29 mouse cellular contexts compared by ENCODE assay signal in genomic region chr3:52120858-52121257, GRCm38 (mm10). TPM values are rescaled to one million over a fixed set of nuclear protein-coding genes. Genes with fewer than 3 reads are reported as not detected.
DNase-seq lines count a peak whose midpoint lies in the region; ATAC-seq lines count a peak whose summit lies in the region.
"Had no signal": no experiment of that assay in that cellular context is flagged by ENCODE, and none has a peak within 500 bp of the region (broad histone marks: within the 10 kb centered on the region; RNA-seq: fewer than 3 reads in every experiment).

No protein-coding gene starts in this region.

- H3K4me1 ChIP-seq in forebrain, embryonic 14.5 days (ENCODE audit: control insufficient read depth, insufficient read depth, low read length), result no peaks in the 10 kb centered on the region
- no peaks in the 10 kb centered on the region for H3K4me1 ChIP-seq in forebrain, embryonic 15.5 days
- no peaks in the 10 kb centered on the region for H3K4me1 ChIP-seq in lung, embryonic 16.5 days (replicated peaks; ENCODE audit: control insufficient read depth, insufficient read depth, low read length)
- H3K4me1 ChIP-seq: heart, embryonic 15.5 days had no signal

- no peaks in the 10 kb centered on the region for H3K27me3 ChIP-seq in forebrain, embryonic 14.5 days (replicated peaks; ENCODE audit: control insufficient read depth, insufficient read depth, low read length)
- no peaks in the 10 kb centered on the region for H3K27me3 ChIP-seq in forebrain, embryonic 15.5 days
- H3K27me3 ChIP-seq in lung, embryonic 16.5 days (ENCODE audit: control insufficient read depth, insufficient read depth, low read depth, low read length), result no peaks in the 10 kb centered on the region
- H3K27me3 ChIP-seq: CH12.LX; embryonic facial prominence, embryonic 15.5 days; heart, embryonic 15.5 days had no signal

- H3K4me2 ChIP-seq in forebrain, embryonic 14.5 days (ENCODE audit: low read length), result no peak overlapping the region
- no peak overlapping the region for H3K4me2 ChIP-seq in forebrain, embryonic 15.5 days (replicated peaks)
- no peak overlapping the region for H3K4me2 ChIP-seq in lung, embryonic 16.5 days (ENCODE audit: low read depth, low read length)
- H3K4me2 ChIP-seq: embryonic facial prominence, embryonic 15.5 days; heart, embryonic 11.5 days; heart, embryonic 15.5 days; hindbrain, embryonic 14.5 days had no signal

- no peaks in the 10 kb centered on the region for H3K9me3 ChIP-seq in forebrain, embryonic 14.5 days (replicated peaks; ENCODE audit: control insufficient read depth, low read length)
- no peaks in the 10 kb centered on the region for H3K9me3 ChIP-seq in forebrain, embryonic 15.5 days
- H3K9me3 ChIP-seq in lung, embryonic 16.5 days (ENCODE audit: control insufficient read depth, low read length), result no peaks in the 10 kb centered on the region
- H3K9me3 ChIP-seq: embryonic facial prominence, embryonic 15.5 days; heart, embryonic 15.5 days had no signal

- H3K36me3 ChIP-seq in forebrain, embryonic 14.5 days (ENCODE audit: control insufficient read depth, insufficient read depth, low read length), result no peaks in the 10 kb centered on the region
- no peaks in the 10 kb centered on the region for H3K36me3 ChIP-seq in forebrain, embryonic 15.5 days
- no peaks in the 10 kb centered on the region for H3K36me3 ChIP-seq in lung, embryonic 16.5 days (ENCODE audit: control insufficient read depth, insufficient read depth, low read length)
- H3K36me3 ChIP-seq: embryonic facial prominence, embryonic 15.5 days; G1E; heart, embryonic 15.5 days had no signal

- no peak overlapping the region for H3K9ac ChIP-seq in forebrain, embryonic 14.5 days (ENCODE audit: low read length)
- no peak overlapping the region for H3K9ac ChIP-seq in forebrain, embryonic 15.5 days (replicated peaks)
- no peak overlapping the region for H3K9ac ChIP-seq in lung, embryonic 16.5 days (ENCODE audit: low read length)
- H3K9ac ChIP-seq: embryonic facial prominence, embryonic 15.5 days; heart, embryonic 15.5 days; hindbrain, embryonic 14.5 days had no signal

- no peak for ATAC-seq in forebrain, embryonic 14.5 days
- ATAC-seq in forebrain, embryonic 15.5 days (replicated peaks), result no peak
- peak; percentile 15; the same call in 1 of the 2 replicates for ATAC-seq in lung, embryonic 16.5 days (ENCODE audit: low read depth)
- ATAC-seq: forebrain, embryonic 16.5 days; hindbrain, postnatal 0 days; inflammation-experienced regulatory T-cells, adult 6 months; intestine, embryonic 16.5 days had no signal

- peak; percentile 21 for DNase-seq in forebrain, embryonic 14.5 days (ENCODE audit: low spot score)
- DNase-seq in lung, postnatal 4 days, result no peak
- DNase-seq in NIH3T3 (ENCODE audit: low read depth), result peak; percentile 34
- DNase-seq in frontal cortex, postnatal 36 days (ENCODE audit: low spot score in 2 of 2), result no peak
- DNase-seq: adrenal gland, adult 2 months; adrenal gland, postnatal 14 days; B cell, adult 2 months; cerebellum, adult 11-12 months; cerebellum, adult 8-10 months; cerebellum, postnatal 10 days; cerebellum, postnatal 36 days; embryo, embryonic 11 days; gastrocnemius, adult 2 months; gastrocnemius, postnatal 14 days; heart, adult 11 months; heart, postnatal 14 days; heart, postnatal 4 days had no signal

- H3K27ac ChIP-seq in forebrain, embryonic 14.5 days (ENCODE audit: low read depth, low read length), result no peak overlapping the region
- no peak overlapping the region for H3K27ac ChIP-seq in forebrain, embryonic 15.5 days (replicated peaks)
- H3K27ac ChIP-seq in lung, embryonic 16.5 days (ENCODE audit: low read length), result no peak overlapping the region
- H3K27ac ChIP-seq: embryonic facial prominence, embryonic 15.5 days; gastrocnemius, adult 2 months; heart, embryonic 15.5 days; hindbrain, embryonic 14.5 days; hindbrain, postnatal 0 days had no signal

- H3K4me3 ChIP-seq in forebrain, embryonic 14.5 days (ENCODE audit: low read depth, low read length), result no peak overlapping the region
- H3K4me3 ChIP-seq in forebrain, embryonic 15.5 days, result no peak overlapping the region
- H3K4me3 ChIP-seq in lung, embryonic 16.5 days (ENCODE audit: low read length), result no peak overlapping the region
- H3K4me3 ChIP-seq: embryonic facial prominence, embryonic 15.5 days; gastrocnemius, adult 2 months; heart, embryonic 15.5 days had no signal

- WGBS in forebrain, embryonic 14.5 days, result 49% methylated on average over 4 of the region's 4 CpGs
- 56% methylated on average over 4 of the region's 4 CpGs for WGBS in forebrain, embryonic 15.5 days
- 47% methylated on average over 4 of the region's 4 CpGs for WGBS in lung, embryonic 16.5 days

RNA-seq across cellular contexts. Expression of gene Maml3, which starts 16.0 kb away (rescaled TPM):
- 3.5 and 4.2 TPM in 2 replicates for polyA plus RNA-seq in forebrain, embryonic 14.5 days (2014; fragmentation: Nextera tagmentation; extraction: Ambion mirVana)
- 4.9 and 5.3 TPM in 2 replicates for polyA plus RNA-seq in forebrain, embryonic 15.5 days (2015; fragmentation: Nextera tagmentation; extraction: Ambion mirVana)
- polyA plus RNA-seq in lung, embryonic 16.5 days (2015; fragmentation: Nextera tagmentation; extraction: Ambion mirVana), result 8.5 and 9.6 TPM in 2 replicates

Comparison
In these comparisons a context has a peak if more than half of its experiments do, and no peak if none do; other contexts are left out.
1. DNase-seq: peak in forebrain, embryonic 14.5 days (single experiment) and NIH3T3 (single experiment); none in lung, postnatal 4 days (0 of 2) and frontal cortex, postnatal 36 days (0 of 2).